Mouse (Mus musculus) liver (tissue): ENCODE measurements around the gene Sertad3.

Source experiments
- DNase-seq: peaks from one replicate; pipeline ENCODE4 v3.0.0-alpha.2; 2020; ENCODE audit warnings: mixed read lengths

Sertad3 gene

GRCm38 (mm10) chr7:27473156-27473834, at the start of gene Sertad3:
Gene Sertad3, plus strand, starts transcription at chr7:27473768.
- DNase-seq = peak; percentile 100

DNA sequence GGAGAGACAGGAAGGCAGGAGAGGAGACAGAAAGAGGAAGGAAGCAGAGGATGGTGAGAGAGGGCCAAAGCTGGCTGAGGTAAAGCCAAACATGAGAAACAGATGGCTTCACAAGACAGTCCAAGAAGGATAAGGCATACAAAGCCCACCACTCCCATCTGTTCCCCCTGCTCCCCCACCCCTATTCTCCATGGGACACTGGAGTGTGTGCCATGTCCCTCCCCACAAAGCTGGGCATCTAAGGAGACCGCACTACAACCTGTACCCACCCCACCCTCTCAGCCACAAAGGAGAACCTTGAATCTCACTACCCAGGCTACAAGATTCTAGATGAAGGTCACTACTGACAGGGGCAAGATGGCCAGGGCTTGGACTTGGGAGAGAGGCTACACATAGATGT, 46.2 kb upstream of the Sertad3 start:
- DNase-seq = no peak

DNA sequence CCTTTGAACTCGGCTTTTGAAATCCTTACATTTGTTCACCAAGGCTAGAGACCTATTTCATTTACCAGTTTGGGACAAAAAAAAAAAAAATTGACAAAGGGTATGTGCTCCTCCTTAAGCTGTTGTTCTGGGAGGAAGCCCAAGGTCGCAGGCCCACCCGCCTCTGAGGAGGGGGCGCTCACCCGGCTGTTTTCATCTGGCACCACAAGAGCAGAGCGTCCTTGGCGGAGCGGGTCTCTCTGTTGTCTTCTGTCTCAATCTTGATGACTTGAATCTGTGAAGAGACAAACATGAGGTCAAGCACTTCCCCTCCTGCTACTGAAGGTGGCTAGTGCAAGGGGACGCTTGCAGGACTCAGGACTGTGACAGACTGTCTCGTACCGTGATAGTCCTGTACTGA, 45.6 kb upstream of the Sertad3 start:
- no peak for DNase-seq

DNA sequence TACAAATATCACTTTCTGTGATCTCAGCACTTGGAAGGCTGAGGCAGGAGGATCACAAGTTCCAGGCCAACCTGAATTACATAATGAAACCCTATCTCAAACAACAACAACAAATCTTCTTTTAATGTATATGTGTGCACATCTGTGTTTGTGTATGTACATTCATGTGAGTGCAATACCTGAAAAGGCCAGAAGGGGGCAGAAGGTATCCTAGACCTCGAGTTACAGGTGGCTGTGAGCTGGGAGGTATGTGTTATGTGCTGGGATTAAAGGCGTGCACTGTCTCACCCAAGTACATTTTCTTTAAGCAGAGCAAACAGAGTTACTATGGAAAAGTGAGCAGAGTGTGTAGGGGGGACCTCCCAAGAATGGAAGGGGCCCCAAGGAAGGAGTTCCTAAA, 44.4 kb upstream of the Sertad3 start:
- no peak for DNase-seq

DNA sequence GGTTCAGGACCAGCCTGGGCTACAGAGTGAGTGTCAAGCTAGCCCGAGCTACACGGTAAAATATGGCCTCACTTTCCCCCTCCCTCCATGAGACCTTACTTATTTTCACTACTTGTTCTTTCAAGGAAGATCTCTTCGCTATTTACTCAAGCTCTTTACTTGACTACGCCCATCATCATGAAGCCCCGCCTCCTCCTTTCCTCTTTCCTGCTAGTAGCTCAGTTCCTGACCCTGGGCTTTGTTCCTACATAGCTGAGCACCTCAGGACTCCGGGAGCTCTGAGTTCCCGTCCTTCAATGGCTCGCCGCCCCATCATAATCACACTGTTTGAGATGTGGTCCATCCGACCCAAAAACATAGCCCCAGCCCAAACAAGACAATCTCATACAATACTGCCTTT, 40.2 kb upstream of the Sertad3 start:
- DNase-seq = no peak

DNA sequence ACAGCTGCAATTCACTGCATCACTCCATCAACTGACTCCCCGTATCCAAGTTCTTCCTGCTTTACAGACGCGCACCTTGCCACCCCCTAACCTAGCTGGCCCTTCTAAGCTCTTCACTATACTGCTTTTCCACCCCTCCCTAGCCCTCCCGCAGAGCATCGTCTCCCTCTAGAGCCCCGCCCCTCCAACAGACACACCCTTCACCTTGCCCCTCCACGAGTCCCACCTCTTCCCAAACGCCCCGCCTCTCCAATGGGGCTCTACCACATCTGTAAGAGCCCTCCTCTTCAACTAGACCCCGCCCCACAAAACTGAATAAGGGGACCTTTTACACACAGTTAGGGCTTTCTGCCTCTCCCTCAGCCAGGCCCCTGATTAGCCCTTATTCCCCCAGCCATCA, 39.8 kb upstream of the Sertad3 start:
- DNase-seq = peak; percentile 53

GRCm38 (mm10) chr7:27437544-27437943, 36.0 kb upstream of the Sertad3 start:
- peak; percentile 78 for DNase-seq

DNA sequence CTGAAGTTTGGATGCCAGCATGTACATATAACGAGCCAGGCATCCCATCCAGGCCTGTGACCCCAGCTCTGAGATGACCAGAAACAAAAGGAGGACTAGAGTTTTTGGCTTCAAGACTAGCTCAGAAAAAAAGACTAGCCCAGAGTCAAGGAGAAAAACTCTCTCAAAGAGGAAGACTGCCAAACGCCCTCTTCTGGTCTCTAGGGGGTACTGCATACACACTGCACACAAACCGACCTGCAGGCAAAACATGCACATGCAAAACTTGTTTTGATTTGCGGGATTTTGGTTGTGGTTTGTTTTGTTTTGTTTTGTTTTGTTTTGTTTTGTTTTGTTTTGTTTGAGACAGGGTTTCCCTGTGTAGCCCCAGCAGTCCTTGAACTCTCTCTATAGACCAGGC, 33.6 kb upstream of the Sertad3 start:
- no peak for DNase-seq

- DNase-seq = no peak
These were observed 27.5 kb upstream of the Sertad3 start for GRCm38 (mm10) chr7:27446051-27446450.

- DNase-seq = no peak
These were observed 26.8 kb upstream of the Sertad3 start for GRCm38 (mm10) chr7:27446521-27447418.

GRCm38 (mm10) chr7:27447419-27448286, 25.9 kb upstream of the Sertad3 start, which contains the start of the genes Sptbn4 and Blvrb:
Gene Sptbn4, minus strand, starts transcription at chr7:27447686.
Gene Blvrb, plus strand, starts transcription at chr7:27447978.
- peak; percentile 100 for DNase-seq

DNA sequence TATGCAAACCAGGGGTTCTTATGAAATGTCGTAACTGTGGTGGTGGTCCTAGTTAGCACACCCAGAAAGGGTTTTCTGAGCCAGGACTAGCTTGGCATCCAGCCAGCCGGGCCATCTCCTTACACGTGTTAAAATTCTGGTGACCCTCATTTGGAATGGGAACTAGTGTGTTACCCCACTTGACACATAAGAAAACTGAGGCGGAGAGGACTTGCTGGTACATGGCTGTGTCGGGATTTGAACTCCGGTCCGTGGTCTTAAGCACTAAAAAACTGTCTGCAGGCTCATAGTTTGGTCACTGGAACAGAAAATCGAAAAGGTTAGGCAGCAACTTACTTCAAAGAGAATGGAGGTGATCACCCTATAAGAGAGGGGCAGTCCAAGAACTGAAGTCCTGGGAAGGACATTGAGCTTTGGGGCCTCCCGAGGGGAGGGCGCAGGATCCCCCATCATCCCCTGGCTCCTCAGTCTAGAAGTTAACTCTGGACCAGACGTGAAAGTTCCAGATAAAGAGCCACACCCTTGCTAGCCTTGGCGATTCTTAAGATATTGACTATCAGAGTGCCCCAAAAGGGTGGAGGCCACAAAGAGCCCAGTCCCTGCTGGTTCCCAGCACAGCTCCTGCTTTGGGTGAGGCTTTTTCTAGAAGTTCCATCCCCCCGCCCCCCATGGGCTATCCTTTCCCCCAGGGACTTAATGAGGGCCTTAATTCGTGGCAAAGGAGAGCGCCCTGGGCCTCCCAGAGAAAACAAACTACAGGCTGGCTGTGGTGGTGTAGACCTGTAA, 25.0 kb upstream of the Sertad3 start:
- peak; percentile 91 for DNase-seq

DNA sequence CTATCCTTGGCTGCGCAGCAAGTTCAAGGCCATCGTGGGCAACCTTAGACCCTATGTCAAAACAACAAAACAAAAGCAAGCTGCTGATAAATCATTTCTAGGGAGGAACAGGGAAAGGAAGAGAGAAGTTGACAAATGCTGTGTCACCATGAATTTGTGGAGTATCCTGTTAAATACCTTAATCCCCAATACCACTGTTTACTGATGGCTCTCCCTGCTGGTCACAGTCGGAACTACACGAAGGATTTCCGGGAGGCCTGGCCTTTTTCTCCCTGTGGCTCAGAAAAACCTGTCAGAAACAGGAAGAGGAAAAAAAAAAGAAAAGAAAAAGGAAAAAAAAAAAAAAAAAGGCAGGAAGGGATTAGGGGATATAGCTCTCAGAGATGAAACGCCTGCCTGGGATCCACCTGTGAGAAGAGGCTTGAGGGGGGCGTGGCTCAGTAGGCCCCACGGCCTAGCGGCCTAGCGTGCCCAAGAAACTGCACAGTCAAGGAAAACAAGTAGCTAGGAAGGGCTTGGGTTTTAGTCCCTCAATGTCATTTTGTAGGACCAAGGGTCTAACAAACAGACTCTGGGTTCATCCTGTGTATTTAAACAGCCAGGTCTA, 24.2 kb upstream of the Sertad3 start:
- DNase-seq = peak; percentile 88

- no peak for DNase-seq
These were observed 22.2 kb upstream of the Sertad3 start for GRCm38 (mm10) chr7:27451359-27451758.

DNA sequence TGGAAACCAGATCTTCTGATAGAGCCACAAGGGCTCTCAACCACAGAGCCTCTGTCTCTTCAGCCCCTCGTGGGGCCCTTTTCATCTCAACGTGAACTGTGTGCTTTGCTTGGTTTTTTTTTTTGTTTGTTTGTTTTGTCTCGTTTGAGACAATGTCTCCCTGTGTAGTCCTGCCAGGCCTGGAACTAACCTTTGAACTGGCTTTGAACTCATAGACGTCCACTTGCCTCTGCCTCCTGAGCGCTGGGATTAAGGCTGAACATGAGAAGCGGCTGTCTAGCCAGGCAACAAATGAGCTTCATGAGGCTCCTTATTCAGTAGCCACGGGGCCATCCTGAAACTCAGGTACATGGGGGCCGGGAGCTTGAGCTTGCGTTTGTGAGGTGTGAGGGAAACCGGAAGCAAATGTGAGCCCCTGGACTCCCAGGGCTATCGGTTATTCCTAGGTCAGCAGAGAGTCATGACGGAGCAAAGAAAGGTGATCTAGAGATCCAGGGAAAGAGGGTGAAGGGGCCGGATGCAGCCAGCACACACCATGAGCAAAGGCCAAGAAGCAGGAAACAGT, 21.3 kb upstream of the Sertad3 start:
- DNase-seq = no peak

GRCm38 (mm10) chr7:27454461-27455121, 19.0 kb upstream of the Sertad3 start:
- peak; percentile 71 for DNase-seq

DNA sequence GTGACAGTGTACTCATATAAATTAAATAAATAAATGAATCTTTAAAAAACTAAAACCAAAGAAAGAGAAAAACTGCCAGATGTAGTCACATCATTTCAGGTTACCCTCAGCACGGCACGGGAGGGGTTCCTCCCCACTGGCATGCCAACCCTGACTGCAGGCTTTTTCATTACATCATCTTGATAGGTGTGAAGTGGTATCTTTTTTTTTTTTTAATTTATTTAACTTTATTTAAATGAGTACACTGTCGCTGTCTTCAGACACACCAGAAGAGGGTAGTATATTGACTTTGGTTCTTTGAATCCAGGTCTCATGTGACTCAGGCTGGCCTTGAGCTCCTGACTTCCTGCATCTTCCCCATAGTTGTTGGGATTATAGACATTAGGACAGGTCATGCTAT, 18.3 kb upstream of the Sertad3 start:
- DNase-seq = no peak

DNA sequence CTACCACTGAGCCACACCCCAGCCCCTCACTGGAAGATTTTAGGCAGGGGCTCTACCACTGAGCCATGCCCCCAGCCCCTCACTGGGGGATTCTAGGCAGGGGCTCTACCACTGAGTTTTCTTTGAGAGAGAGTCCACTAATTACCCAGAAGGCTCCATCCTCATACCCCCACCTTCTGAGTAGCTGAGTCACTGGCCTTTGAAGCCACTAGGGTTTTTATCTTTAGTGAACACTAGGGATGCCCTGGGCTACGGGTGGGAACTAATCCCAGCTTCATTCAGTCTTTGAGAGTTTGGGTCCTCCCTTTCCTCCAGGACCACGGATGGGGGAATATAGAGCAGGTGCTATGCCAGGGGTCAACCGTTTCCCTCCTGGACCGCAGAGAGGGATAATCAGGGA, 15.0 kb upstream of the Sertad3 start:
- DNase-seq = peak; percentile 48

- DNase-seq = no peak
These were observed 13.9 kb upstream of the Sertad3 start for GRCm38 (mm10) chr7:27459640-27460039.

- DNase-seq = no peak
These were observed 13.1 kb upstream of the Sertad3 start for GRCm38 (mm10) chr7:27460477-27460876.

- DNase-seq = no peak
These were observed 5.9 kb upstream of the Sertad3 start for GRCm38 (mm10) chr7:27467648-27468047.
